Mouse (Mus musculus): ENCODE results near the gene Gm11273. TPM values are rescaled to one million over a fixed set of nuclear protein-coding genes. Genes with fewer than 3 reads are reported as not detected.

Gm11273 gene
- total and polyA plus RNA-seq, 3 experiments = 21.0 to 279 (median 28.3) TPM

DNA sequence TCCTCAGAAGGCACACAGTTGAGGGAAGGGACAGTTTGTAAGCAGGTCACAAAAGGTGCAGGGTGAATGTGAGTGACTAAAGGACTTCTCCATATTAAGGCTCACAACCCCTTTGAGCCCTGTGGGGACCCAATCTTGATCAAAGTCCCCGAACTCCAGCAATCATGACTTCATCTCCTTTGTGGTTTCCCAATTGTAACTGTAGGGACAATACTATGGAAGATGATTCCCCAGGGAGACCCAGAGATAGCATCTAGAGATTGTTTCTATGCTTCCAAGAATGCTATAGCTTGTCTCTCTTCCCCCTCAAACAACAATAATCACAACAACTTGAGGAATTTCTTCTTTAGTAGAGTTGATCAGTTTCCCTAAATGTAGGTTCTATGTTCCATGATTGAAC, 41.5 kb upstream of the Gm11273 start, which contains the start of gene Olfr1366:
TSS of gene Olfr1366 (minus strand) at position 101 of the 400 bp plus-strand sequence.
- Histone ChIP-seq H3K9me3 (replicated peaks; ENCODE audit: low read length) (no peaks in the 10 kb centered on the region), H3K79me2 (replicated peaks; ENCODE audit: control insufficient read depth, extremely low read depth, insufficient read depth, poor library complexity, severe bottlenecking) (no peaks in the 10 kb centered on the region), H3K4me3 (replicated peaks in 1 of 3; ENCODE audit: low read depth in 2 of 3, low read length in 2 of 3, poor library complexity in 1 of 3) (no peak within 1 kb of the TSS), H3K27me3 (replicated peaks) (no peaks in the 10 kb centered on the region), H3K9ac (ENCODE audit: insufficient read depth, low read depth) (no peak within 1 kb of the TSS), H3K27ac (ENCODE audit: insufficient read depth, low read depth) (no peak within 1 kb of the TSS), H3K36me3 (replicated peaks in 1 of 2; ENCODE audit: control insufficient read depth in 1 of 2, insufficient read depth in 1 of 2, low read length in 1 of 2) (no peaks in the 10 kb centered on the region), H3K4me2 (ENCODE audit: insufficient read depth, low read depth, poor library complexity, severe bottlenecking) (no peak within 1 kb of the TSS), H3K4me1 (ENCODE audit: control insufficient read depth in 1 of 2, insufficient read depth in 2 of 2) (peaks cover 0 to 4% of the 10 kb centered on the region in 2 experiments; a peak in 1 of 4 replicates)
- dilution Hi-C loops (cut with MboI; ENCODE audit: extremely low pct_ligation_motif_present, extremely low pct_unique_long_range_greater_than_20kb, low sequenced_read_pairs) = no loop called here
- TF ChIP-seq NRF1 (IDR thresholded peaks at IDR 0.05; ENCODE audit: low read depth, low read length) (no peak), ZC3H11A (IDR thresholded peaks at IDR 0.05; ENCODE audit: low read depth, low read length) (no peak), PAX5 (IDR thresholded peaks at IDR 0.05; ENCODE audit: low read length) (no peak), POLR2AphosphoS2 (IDR thresholded peaks at IDR 0.05; ENCODE audit: low read depth, low read length) (no peak), ZMIZ1 (IDR thresholded peaks at IDR 0.05; ENCODE audit: low read depth, low read length) (no peak), MXI1 (IDR thresholded peaks at IDR 0.05; ENCODE audit: low read depth, low read length) (no peak), MEF2A (IDR thresholded peaks at IDR 0.05; ENCODE audit: borderline replicate concordance, low read depth, low read length) (no peak), ZKSCAN1 (IDR thresholded peaks at IDR 0.05; ENCODE audit: borderline replicate concordance, low read depth, low read length) (no peak), UBTF (IDR thresholded peaks at IDR 0.05; ENCODE audit: low read depth, low read length) (no peak), USF1 (IDR thresholded peaks at IDR 0.05; ENCODE audit: low read depth, low read length) (no peak), KAT2A (IDR thresholded peaks at IDR 0.05; ENCODE audit: insufficient replicate concordance, low read length) (no peak)
- in situ Hi-C loops (cut with MboI; ENCODE audit: low pct_ligation_motif_present, low pct_unique_long_range_greater_than_20kb, low sequenced_read_pairs) = no loop called here
- no peak for DNase-seq (ENCODE audit: extremely low read depth)

DNA sequence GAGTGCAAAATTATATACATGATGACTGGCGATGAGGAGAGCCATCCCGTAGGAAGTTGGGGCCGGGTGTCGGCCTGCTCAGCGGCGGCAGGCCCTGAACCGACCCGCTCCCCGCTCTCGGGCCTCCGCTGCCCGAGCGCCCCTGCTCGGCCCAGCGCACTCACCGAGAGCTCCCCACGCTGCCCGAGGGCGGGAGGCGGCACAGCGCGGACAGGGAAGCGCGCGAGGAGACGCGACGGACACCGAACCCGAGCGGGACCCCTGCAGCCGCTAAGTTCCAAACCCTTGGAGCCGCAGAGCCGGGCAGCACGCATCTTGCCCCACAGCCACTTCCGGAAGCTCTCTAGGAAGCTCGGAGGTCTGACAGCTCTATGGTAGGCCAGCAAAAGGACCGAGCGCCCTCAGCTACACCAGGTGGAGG, 29.6 kb upstream of the Gm11273 start, which contains the start of gene Zkscan8:
TSS of gene Zkscan8 (minus strand) at position 340 of the 421 bp plus-strand sequence.
- Histone ChIP-seq H3K4me3 (replicated peaks in 1 of 3; ENCODE audit: low read depth in 2 of 3, low read length in 2 of 3, poor library complexity in 1 of 3) (peak within 1 kb of the TSS; percentile 75 to 81 (median 77)), H3K27ac (ENCODE audit: insufficient read depth, low read depth) (peak within 1 kb of the TSS; percentile 36), H3K27me3 (replicated peaks) (no peaks in the 10 kb centered on the region), H3K79me2 (replicated peaks; ENCODE audit: control insufficient read depth, extremely low read depth, insufficient read depth, poor library complexity, severe bottlenecking) (peaks cover 11% of the 10 kb centered on the region; the same call in 1 of the 2 replicates), H3K4me2 (ENCODE audit: insufficient read depth, low read depth, poor library complexity, severe bottlenecking) (peak within 1 kb of the TSS; percentile 82), H3K4me1 (ENCODE audit: control insufficient read depth in 1 of 2, insufficient read depth in 2 of 2) (peaks cover 0 to 15% of the 10 kb centered on the region in 2 experiments; a peak in 2 of 4 replicates), H3K36me3 (replicated peaks in 1 of 2; ENCODE audit: control insufficient read depth in 1 of 2, insufficient read depth in 1 of 2, low read length in 1 of 2) (peaks cover 9 to 16% of the 10 kb centered on the region in 2 experiments), H3K9ac (ENCODE audit: insufficient read depth, low read depth) (peak within 1 kb of the TSS; percentile 83), H3K9me3 (replicated peaks; ENCODE audit: low read length) (no peaks in the 10 kb centered on the region)
- DNase-seq (ENCODE audit: extremely low read depth) = peak; percentile 89
- dilution Hi-C loops (cut with MboI; ENCODE audit: extremely low pct_ligation_motif_present, extremely low pct_unique_long_range_greater_than_20kb, low sequenced_read_pairs) = no loop called here
- in situ Hi-C loops (cut with MboI; ENCODE audit: low pct_ligation_motif_present, low pct_unique_long_range_greater_than_20kb, low sequenced_read_pairs) = no loop called here
- peak; percentile 65; the same call in 1 of the 2 replicates for TF ChIP-seq UBTF (IDR thresholded peaks at IDR 0.05; ENCODE audit: low read depth, low read length)
- TF ChIP-seq CHD2 (IDR thresholded peaks at IDR 0.05; ENCODE audit: low read length) = no peak
- no peak; the same call in none of the 2 replicates for TF ChIP-seq NRF1 (IDR thresholded peaks at IDR 0.05; ENCODE audit: low read depth, low read length)
- peak; percentile 85 for TF ChIP-seq TCF12 (IDR thresholded peaks at IDR 0.05; ENCODE audit: low read depth, low read length)
- TF ChIP-seq MEF2A (IDR thresholded peaks at IDR 0.05; ENCODE audit: borderline replicate concordance, low read depth, low read length) = peak; percentile 32; the same call in 1 of the 2 replicates
- no peak for TF ChIP-seq EP300 (IDR thresholded peaks at IDR 0.05; ENCODE audit: low read length)
- no peak for TF ChIP-seq PAX5 (IDR thresholded peaks at IDR 0.05; ENCODE audit: low read length)
- no peak for TF ChIP-seq ZC3H11A (IDR thresholded peaks at IDR 0.05; ENCODE audit: low read depth, low read length)
- TF ChIP-seq SIN3A (IDR thresholded peaks at IDR 0.05; ENCODE audit: low read length) = peak; percentile 63; the same call in 1 of the 2 replicates
- peak; percentile 29; the same call in 1 of the 2 replicates for TF ChIP-seq MYC (IDR thresholded peaks at IDR 0.05; ENCODE audit: low read depth, low read length)
- TF ChIP-seq HCFC1 (IDR thresholded peaks at IDR 0.05; ENCODE audit: low read depth, low read length) = peak; percentile 84
- no peak for TF ChIP-seq MAFK (IDR thresholded peaks at IDR 0.05; ENCODE audit: insufficient replicate concordance, low read length)
- peak; percentile 88 for TF ChIP-seq ELF1 (IDR thresholded peaks at IDR 0.05; ENCODE audit: low read depth, low read length)
- peak; percentile 40; the same call in 1 of the 2 replicates for TF ChIP-seq IRF4 (IDR thresholded peaks at IDR 0.05; ENCODE audit: low read depth, low read length)
- TF ChIP-seq ZMIZ1 (IDR thresholded peaks at IDR 0.05; ENCODE audit: low read depth, low read length) = peak; percentile 73; the same call in 1 of the 2 replicates
- TF ChIP-seq POLR2A (IDR thresholded peaks at IDR 0.05; ENCODE audit: low read depth, low read length) = peak; percentile 90
- TF ChIP-seq CTCF (conservative IDR thresholded peaks at IDR 0.05 in 1 of 2, IDR thresholded peaks at IDR 0.05 in 1 of 2; ENCODE audit: low read depth in 2 of 2, low read length in 2 of 2) = peak in 1 of 2 experiments; percentile 26; a peak in 1 of 4 replicates
- no peak for TF ChIP-seq ZNF384 (IDR thresholded peaks at IDR 0.05; ENCODE audit: low read depth, low read length)
- no peak for TF ChIP-seq JUND (conservative IDR thresholded peaks at IDR 0.05; ENCODE audit: low read depth, low read length)
- TF ChIP-seq KAT2A (IDR thresholded peaks at IDR 0.05; ENCODE audit: insufficient replicate concordance, low read length) = 0 out of 2 replicates have a peak, but pooled peaks have one; percentile 63
- TF ChIP-seq MXI1 (IDR thresholded peaks at IDR 0.05; ENCODE audit: low read depth, low read length) = peak; percentile 81
- TF ChIP-seq NELFE (IDR thresholded peaks at IDR 0.05; ENCODE audit: low read depth, low read length) = peak; percentile 85
- TF ChIP-seq POLR2AphosphoS2 (IDR thresholded peaks at IDR 0.05; ENCODE audit: low read depth, low read length) = no peak
- TF ChIP-seq ZKSCAN1 (IDR thresholded peaks at IDR 0.05; ENCODE audit: borderline replicate concordance, low read depth, low read length) = no peak
- TF ChIP-seq E2F4 (IDR thresholded peaks at IDR 0.05; ENCODE audit: insufficient replicate concordance, low read depth, low read length) = no peak
- TF ChIP-seq USF1 (IDR thresholded peaks at IDR 0.05; ENCODE audit: low read depth, low read length) = no peak
- peak; percentile 12; the same call in 1 of the 2 replicates for TF ChIP-seq SMC3 (IDR thresholded peaks at IDR 0.05; ENCODE audit: low read depth, low read length)
- peak; percentile 11 for TF ChIP-seq RAD21 (IDR thresholded peaks at IDR 0.05; ENCODE audit: low read depth, low read length)
- 0 out of 2 replicates have a peak, but pooled peaks have one; percentile 18 for TF ChIP-seq BHLHE40 (IDR thresholded peaks at IDR 0.05; ENCODE audit: low read depth, low read length)

All from CH12.LX (cell line).